Mouse (Mus musculus) heart, postnatal 36 days (tissue): ENCODE results near the gene Zbed5. TPM values are rescaled to one million over a fixed set of nuclear protein-coding genes. Genes with fewer than 3 reads are reported as not detected.
A peak's percentile ranks its signal among the peaks of the same experiment; 100 is the strongest.
"Not testable (repeated sequence)": the region's sequence is repeated elsewhere in the genome, so short reads cannot be mapped to it uniquely, and the experiment has no call there.

ENCODE experiments used
- DNase-seq, 2 experiments: peaks; one replicate each; pipeline ENCODE4 v3.0.0; 2021 to 2022
- intact Hi-C: fragments of 180-260 bp; cut with DNase I; formaldehyde crosslinking; loops from one replicate; pipeline ENCODE4 v1.15.1; 2025
- total RNA-seq, 2 experiments: library from RNA; stranded (reverse); gene quantifications; 2 replicates each; pipeline ENCODE4 v1.2.3; 2021

Zbed5 gene
- total RNA-seq, 2 experiments from 2014 or later: 0.39 to 0.51 TPM

DNA sequence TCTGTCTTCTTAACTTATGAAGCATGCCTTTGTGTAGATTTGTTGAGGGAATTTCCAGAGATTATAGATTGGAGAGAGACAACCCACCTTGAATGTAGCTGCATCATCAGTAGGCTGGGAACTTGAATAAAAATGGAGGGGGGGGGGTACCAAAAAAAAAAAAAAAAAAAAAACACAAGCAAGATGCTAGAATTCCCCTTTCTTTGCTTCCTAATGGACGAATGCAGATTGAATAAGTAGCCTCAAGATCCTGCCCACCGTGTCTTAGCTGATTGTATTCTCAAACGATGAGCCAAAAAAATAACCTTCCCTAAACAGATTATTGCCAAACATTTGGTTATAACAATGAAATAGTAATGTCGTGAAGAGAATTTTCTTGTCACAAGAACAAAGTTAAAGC, 12.3 kb downstream of the Zbed5 start:
- intact Hi-C loops: loop anchor here (2.0 kb wide), 1 partner anchor 33 kb away; the partner anchor contains the start of gene Vkorc1l1

DNA sequence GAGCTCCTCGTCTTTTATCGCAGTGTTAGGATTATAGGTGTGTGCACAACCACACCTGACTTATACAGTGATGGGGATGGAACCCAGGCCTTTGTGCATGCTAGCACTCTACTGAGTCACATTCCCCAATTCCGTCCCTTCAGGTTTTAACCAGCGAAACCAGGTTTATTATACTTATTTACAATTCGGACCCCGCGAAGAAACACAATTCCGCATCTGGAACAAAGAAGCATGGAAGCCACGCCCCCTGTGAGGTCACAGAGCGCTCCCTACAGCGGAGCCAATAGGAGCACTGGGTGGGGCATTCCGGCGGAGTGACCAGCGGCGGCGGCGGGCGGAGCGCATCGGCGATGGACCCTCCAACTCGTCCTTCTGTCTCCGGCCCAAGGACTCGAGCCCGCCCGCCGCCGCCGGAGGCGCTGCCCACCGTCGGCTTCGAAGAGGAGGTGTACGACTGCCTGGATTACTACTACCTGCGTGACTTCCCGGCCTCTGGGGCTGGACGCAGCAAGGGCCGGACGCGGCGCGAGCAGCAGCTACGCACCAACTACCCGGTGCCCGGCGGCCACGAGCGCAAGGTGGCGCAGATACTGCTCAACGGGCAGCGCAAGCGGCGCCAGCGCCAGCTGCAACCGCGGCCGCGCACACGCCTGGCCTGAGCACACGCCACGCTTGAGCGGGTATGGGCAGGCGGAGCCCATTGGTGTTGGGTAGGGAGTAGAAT, 12.9 kb downstream of the Zbed5 start, which contains the start of gene Nupr1l:
Gene Nupr1l (plus strand): TSS at position 299 of the 724 bp plus-strand sequence.
- intact Hi-C loops: loop anchor here (2.0 kb wide), 1 partner anchor 32 kb away; the partner anchor contains the start of gene Vkorc1l1
- DNase-seq: peak; percentile 87 to 90

More for the DNA sequence above, 12.3 kb downstream of the Zbed5 start:
- no peak for DNase-seq

DNA sequence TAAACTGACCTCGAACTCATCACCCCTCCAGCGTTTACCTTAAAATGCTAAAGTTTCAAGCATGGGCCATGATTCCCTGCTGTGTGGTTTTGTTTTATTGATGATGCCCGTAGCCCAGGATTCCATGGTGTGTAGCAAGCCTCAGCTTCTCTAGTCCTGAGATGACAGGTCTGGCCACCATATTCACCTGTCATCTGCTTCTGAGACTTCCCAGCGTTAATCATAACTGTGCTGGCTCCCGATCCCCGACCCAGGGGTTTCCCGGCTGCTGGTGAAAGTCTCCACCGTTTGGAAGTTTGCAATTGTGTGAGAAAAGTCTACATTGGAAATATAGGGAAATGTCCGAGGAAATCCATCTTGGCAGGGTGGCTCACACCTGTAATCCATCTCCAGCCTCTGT, 13.6 kb downstream of the Zbed5 start:
- intact Hi-C loops: loop anchor here (2.0 kb wide), 1 partner anchor 32 kb away; the partner anchor contains the start of gene Vkorc1l1
- DNase-seq: no peak

DNA sequence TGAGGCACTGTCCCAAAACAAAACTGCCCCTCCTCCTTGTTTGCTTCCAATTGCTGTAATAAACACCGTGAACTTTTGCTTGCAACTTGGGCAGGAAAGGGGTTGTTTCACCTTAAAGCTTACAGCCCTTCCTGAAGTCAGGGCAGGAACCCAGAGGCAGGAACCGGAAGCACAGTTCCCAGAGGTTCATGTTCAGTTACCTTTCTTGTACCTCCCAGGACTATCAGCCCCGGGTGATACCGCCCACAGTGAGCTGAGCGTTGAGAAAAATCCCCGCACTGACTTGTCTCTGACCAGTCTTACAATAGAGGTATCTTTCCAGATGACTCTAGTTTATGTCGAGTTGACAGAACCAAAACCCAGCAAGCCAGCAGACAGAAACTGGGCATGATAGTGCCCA, 14.1 kb downstream of the Zbed5 start:
- no peak for DNase-seq
- intact Hi-C loops: loop anchor here (2.0 kb wide), 1 partner anchor 31 kb away; the partner anchor contains the start of gene Vkorc1l1

DNA sequence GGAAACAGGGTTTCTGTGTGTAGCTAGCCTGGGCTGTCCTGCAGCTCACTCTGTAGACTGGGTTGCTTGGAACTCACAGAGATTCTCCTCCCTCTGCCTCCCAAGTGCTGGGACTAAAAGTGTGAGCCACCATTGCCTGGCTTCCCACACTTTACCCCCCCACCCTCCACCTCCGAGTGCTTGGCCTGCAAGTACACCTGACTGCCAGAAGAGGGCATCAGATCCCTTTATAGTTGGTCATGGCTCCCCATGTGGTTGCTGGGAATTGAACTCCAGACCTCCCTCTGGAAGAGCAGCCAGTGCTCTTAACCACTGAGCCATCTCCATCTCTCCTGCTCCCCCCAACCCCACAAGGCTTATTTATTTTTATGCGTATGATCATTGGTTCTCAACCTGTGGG, 18.5 kb downstream of the Zbed5 start:
- peak; percentile 7 for DNase-seq
- intact Hi-C loops: no loop called here

DNA sequence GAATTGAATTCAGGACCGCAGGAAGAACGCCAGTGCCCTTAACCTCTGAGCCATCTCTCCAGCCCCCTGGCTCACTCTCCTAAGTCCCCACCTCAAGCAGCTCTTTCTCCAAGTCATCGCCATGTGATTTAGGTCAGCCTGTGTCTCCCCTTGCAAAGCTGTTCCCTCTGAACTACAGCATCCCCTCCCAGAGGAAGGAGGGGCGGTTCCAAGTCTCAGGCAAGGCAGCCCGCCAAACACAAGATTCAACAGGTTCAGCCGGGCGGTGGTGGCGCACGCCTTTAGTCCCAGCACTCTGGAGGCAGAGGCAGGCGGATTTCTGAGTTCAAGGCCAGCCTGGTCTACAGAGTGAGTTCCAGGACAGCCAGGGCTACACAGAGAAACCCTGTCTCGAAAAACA, 20.0 kb downstream of the Zbed5 start:
- intact Hi-C loops, DNase-seq: not testable (repeated sequence)

DNA sequence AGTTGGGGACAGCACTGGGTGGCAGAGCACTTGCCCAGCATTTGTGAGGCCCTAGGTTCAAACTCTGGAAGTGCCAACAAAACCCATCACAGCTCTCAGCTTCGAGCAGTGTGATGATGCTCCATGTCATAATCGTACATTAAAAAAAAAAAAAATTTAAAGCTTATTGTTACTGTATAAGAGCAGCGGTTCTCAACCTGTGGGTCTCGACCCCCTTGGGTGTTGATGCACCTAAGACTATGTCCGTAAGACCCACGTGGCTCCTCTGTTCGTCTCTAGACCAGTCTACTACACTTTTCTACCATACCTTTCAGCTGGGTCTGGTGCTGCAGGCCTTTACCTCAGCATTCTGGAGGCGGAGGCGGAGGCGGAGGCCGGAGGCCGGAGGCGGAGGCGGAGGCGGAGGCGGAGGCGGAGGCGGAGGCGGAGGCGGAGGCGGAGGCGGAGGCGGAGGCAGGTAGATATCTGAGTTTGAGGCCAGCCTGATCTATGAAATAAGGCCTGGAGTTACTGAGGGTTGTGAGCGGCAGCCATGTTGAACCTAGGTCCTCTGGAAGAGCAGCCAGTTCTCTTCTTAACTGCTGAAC, 22.6 kb downstream of the Zbed5 start:
- intact Hi-C loops: no loop called here

DNA sequence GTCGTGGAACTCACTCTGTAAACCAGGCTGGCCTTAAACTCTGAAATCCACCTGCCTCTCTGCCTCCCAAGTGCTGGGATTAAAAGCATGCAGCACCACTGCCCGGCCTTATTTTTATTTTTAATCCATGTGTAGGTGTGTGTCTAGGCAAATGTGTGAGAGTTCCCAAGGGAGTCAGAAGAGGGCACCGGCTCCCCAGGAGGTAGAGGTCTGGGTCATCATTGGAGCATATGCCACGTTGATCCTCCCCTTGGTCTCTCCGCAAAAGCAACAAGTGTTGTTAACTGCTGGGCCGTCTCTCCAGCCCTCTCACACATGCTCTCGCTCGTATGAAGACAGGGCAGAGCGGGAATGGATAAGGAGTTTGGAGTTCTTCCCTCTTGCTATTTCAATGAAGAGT, 23.2 kb downstream of the Zbed5 start:
- intact Hi-C loops: no loop called here
- DNase-seq: no peak

More for the DNA sequence above, 22.6 kb downstream of the Zbed5 start:
- DNase-seq: no peak

DNA sequence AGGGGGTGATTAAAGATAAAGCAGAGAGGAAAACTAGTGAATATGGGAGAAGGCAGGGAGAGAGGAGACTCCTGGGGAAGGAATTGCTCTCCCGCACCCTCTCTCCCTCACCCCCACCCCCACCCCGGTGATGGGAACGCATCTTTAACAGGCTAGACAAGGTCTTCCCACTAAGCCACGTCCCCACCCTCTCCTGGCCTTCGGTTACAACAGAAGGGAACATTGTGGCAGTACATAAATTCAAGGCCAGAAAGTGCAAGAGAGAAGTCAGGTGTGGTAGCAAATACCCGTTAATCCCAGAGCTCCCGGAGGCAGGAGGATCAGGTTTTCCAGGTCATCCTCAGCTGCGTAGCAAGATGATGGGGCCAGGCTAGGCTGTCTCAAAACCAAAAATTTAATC, 23.8 kb downstream of the Zbed5 start:
- intact Hi-C loops: no loop called here
- no peak for DNase-seq

DNA sequence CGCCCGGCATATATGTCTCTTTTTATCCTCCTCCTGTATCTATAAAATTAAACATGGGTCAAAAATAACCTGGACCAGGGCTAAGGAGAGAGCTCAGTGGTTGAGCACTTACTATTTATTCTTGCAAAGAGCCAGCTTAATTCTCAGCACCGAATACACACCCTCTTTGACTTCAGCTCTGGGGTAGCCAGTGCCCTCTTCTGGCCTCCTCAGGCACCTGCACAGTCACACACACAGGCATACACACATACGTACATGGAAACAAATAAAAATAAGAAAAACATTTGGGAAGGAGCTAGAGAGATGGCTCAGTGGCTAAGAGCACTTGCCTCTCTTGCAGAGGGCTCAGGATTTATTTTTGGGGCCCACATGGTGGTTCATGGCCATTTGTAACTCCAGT, 26.4 kb downstream of the Zbed5 start:
- DNase-seq: no peak
- intact Hi-C loops: no loop called here

DNA sequence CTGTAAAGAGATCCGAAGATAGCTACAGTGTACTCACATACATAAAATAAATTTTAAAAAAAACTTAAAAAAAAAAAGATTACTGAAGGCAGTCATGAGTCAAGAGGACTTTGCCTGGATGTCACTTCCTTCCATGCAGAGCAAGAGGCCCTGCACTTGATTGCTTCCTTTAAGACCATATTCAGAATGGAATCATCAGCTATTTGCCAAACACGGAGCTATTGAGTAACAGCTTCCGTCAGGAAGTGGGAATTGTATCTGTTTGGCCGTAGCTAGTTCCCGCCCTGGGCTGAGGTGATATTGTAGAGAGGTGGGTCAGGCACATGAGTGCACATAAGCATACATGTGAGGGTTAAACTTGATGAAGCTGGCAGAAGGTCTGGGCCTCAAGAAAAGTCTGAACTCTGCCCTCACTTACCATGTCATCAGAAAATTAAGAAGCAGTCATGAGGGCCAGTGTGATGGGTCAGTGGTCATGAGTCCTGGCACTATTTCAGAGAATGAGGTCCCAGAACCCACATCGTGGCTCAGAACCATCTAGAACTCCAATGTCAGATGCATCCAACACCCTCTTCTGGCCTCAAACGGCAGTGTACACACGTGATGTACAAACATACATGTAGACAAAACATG, 29.4 kb downstream of the Zbed5 start:
- DNase-seq: no peak
- intact Hi-C loops: no loop called here

DNA sequence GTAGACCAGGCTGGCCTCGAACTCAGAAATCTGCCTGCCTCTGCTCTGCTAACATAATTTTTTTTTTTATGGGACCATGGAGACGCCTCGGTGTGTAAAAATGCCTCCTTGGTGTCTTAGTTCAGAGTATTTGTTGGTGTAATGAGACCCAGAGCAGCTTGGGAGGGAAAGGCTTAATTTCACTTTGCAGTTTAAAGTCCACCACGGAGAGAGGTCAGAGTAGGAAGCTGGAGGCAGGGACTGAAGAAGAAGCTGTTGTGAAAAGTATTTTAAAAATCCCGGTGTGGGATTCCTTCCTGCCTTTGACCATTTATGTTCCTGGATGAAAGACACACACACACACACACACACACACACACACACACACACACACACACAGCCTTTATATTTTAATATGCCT, 30.4 kb downstream of the Zbed5 start:
- intact Hi-C loops: no loop called here
- no peak for DNase-seq

DNA sequence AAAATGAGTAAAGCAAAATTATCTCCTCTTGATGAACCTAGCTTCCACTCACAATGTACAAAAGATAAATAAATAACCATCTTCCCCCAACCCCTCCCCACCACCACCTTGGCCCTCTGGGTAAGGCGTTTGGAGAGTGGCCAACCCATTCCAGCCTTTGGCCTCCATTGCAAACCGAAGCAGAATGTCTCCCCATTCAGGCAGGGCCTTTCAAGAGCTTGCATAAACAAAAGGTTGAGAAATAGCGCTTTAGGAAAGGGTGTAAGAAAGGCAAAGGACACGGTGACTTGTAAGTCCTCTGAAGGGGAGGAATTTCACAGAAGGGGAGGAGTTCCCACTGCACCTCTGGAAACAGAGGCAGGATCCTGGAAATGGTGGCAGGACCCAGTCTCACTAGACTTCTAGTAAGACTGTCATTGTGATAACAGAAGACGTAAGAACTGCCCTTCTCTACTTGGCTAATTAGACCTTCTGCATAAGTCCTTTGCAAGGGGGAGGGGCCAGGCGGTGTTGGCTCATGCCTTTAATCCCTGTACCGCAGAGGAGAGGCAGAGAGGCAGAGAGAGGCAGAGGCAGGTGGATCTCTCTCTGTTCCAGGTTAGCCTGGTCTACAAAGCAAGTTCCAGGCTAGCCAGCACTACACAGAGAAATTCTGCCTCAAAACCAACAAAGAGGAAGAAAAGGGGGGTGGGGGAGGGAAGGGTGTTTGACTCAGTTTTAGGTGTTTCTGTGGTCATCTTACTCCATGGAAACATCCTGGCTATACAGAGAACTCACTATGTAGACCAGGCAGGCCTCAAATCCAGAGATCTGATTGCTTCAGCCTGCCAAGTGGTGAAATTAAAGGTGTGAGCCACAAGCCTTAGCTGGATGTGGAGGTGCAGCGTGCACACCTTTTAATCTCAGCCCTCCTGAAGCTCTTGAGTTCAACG, 34.7 kb downstream of the Zbed5 start:
- no peak for DNase-seq
- intact Hi-C loops: no loop called here

DNA sequence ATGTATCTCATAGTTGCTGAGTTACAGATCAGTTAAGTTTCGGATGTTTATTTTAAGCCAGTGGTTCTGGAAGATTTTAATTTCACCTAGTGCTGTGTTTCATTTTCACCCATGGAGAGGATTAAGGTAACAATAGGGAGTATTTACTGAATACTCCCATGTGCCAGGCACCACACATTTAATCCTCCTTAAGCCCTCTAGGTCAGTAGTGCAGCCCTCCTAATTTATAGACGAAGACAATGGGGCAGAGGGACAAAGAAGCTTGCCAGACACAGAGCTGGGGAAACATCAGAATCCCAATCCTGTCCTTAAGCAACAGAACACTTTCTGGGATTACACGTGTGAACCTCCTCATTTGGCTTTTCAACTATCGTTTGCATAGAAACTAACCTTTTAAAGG, 41.4 kb downstream of the Zbed5 start:
- DNase-seq: no peak
- intact Hi-C loops: no loop called here

DNA sequence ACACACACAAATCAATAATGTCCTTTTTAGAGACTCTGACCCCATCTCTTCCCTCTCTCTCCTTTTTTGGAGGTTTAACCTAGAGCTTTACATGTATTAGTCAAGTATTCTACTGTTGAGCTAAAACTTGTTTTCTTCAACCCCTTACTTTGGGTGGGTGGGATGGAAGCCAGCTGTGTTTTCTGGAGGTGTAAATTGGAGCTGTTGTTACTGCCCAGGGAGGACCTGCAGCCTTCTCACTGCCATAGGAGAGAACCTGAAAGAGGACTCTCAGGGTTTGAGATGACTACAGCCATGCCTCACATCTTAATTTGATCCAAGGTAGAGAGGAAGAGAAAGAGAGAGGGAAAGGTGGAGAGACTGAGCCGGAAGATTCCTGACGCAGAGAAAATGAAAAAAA, 44.8 kb downstream of the Zbed5 start:
- intact Hi-C loops: loop anchor here (2.0 to 5.0 kb wide), 2 partner anchors 31 to 232 kb away; partner anchors contain the start of genes Nupr1l and Rabgef1
- DNase-seq: no peak

DNA sequence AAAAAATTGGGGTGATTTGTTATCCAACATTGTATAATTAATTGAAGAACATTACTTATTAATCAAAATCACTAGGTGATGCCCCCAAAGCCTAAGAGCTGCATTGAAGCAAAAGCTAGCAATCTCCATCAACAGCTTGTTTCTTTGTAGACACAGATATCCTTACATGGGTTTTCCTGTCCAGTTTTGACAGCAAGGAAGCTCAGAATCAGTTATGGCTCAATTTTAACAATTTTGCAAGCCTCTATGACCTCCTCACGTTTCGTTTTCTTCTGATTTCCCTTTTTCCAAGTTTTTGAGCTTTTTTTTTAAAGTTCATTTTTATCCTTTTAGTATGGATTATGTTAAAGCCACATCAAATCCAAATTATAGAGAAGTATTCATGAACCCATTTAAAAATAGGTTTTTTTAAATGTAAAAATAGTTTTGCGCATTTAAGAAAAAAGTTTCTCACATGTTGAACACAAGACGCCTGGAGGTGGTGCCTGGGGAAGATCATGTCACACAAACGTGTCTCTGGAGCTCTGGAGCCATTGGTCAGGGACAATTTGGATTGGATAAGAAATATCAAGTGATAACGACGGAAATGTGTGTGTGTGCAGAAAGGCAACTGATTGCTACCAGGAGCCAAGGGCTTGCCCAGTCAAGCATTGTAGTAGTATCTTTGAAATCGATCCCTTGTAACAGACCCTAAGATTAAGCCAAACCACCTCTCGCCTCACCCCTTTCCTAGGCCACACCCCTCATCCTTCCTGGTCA, 45.4 kb downstream of the Zbed5 start:
- DNase-seq: no peak
- intact Hi-C loops: loop anchor here (2.0 to 5.0 kb wide), 2 partner anchors 32 to 231 kb away; partner anchors contain the start of genes Nupr1l and Rabgef1

DNA sequence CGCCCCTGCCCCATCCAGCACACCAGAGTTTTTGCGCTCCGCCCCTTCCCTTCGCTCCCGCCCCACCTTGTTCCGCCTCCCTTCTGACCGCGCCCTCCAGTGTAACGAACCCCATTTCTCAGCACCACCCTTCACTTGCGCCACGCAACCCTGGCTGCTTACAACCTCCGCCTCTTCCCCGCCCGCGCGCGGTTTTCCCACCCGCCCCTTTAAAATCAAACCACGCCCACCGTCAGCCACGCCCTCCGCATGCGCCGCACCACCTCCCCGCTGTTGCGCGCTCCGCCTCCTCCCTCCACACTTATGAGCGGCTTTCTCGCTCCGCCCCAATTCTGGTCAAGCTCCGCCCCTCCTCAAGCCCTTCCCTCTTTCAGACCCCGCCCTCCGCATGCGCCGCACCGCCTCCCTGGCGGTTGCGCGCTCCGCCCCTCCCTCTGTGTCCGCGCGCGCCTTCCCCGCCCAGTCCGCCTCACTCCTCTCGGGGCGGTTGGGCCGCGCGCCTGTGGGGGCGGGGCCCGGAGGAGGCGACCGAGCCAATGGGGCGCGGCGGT, 46.0 kb downstream of the Zbed5 start, which contains the start of gene Vkorc1l1:
Gene Vkorc1l1 (plus strand): TSS at position 476 of the 551 bp plus-strand sequence.
- peak; percentile 98 to 99 for DNase-seq
- intact Hi-C loops: loop anchor here (2.0 to 5.0 kb wide), 2 partner anchors 33 to 231 kb away; partner anchors contain the start of genes Nupr1l and Rabgef1

DNA sequence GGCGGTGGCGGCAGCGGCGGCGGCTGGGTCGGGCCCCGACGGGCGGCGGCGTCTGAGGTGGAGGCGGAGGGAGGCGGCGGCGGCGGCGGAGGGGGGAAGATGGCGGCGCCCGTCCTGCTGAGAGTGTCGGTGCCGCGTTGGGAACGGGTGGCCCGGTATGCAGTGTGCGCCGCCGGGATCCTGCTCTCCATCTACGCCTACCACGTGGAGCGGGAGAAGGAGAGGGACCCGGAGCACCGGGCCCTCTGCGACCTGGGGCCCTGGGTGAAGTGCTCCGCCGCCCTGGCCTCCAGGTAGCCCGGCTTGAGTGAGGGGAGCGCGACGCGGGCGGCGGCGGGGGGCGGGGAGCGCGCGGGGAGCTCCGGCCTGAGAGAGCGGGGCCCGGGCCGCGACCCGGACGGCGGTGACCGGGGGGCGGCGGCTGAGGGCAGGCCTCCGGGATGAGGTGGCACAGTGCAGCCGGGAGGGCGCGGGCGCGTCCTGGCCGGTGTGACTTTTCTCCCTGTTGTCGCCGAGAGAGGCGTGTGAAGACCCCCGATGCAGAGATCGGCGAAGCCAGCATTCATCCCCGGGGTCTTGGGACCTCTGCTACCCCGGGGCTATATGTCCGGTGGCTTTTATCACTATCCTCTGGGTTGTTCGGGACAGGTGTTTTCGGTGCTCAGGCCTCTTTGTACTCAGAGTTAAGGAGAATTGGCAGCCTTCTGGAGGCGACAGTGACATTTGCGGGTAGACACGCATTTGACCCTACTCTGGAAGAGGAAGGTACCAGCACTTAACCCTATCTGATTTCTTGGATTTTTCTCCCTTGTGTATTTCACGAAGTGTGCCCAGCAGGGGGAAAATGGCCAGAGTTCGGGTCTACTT, 46.8 kb downstream of the Zbed5 start:
- DNase-seq: peak; percentile 16 to 49
- intact Hi-C loops: loop anchor here (5.0 kb wide), 1 partner anchor 230 kb away; the partner anchor contains the start of gene Rabgef1
